In genomic region chr12:65232801-65233200, GRCm38 (mm10) we compare ENCODE assay signal across 29 mouse cellular contexts. TPM values are rescaled to one million over a fixed set of nuclear protein-coding genes. Genes with fewer than 3 reads are reported as not detected.
"Had no signal": no experiment of that assay in that cellular context is flagged by ENCODE, and none has a peak within 500 bp of the region (broad histone marks: within the 10 kb centered on the region; RNA-seq: fewer than 3 reads in every experiment).

No protein-coding gene starts in this region.

RNA-seq across cellular contexts. Expression of gene Wdr20rt, which starts 7.5 kb away (rescaled TPM):
- total RNA-seq: common myeloid progenitor, adult 5-6 weeks; forebrain, postnatal 0 days; gastrocnemius, adult 18-20 months; gastrocnemius, adult 2 months; gastrocnemius, adult 8-10 months; gastrocnemius, postnatal 10 days; gastrocnemius, postnatal 14 days; gastrocnemius, postnatal 25 days; gastrocnemius, postnatal 36 days; gastrocnemius, postnatal 4 days; granulocyte monocyte progenitor cell, adult 5-6 weeks; heart, adult 18-20 months; heart, adult 2 months had no signal
- polyA plus RNA-seq: cortical plate, adult 2 months; embryonic facial prominence, embryonic 10.5 days; embryonic facial prominence, embryonic 11.5 days; embryonic facial prominence, embryonic 12.5 days; embryonic facial prominence, embryonic 13.5 days; embryonic facial prominence, embryonic 14.5 days; erythroblast, embryonic 14.5 days; forebrain, embryonic 10.5 days; forebrain, embryonic 11.5 days; forebrain, embryonic 12.5 days; forebrain, embryonic 13.5 days; forebrain, embryonic 14.5 days; forebrain, embryonic 15.5 days; forebrain, embryonic 16.5 days; forebrain, postnatal 0 days; frontal cortex, adult 2 months; heart, adult 2 months; heart, embryonic 10.5 days had no signal
